Mouse (Mus musculus): ENCODE measurements around the gene Atp6v0a4.

- TF ChIP-seq CTCF (IDR thresholded peaks at IDR 0.05; ENCODE audit: borderline replicate concordance, insufficient read depth, low read depth, low read length) (peak; percentile 73), POLR2A (IDR thresholded peaks at IDR 0.05; ENCODE audit: borderline replicate concordance, insufficient read depth, low read length) (no peak)
These were observed 116.9 kb downstream of the Atp6v0a4 start for GRCm38 (mm10) chr6:38007459-38007858.
